Mouse (Mus musculus) frontal cortex, adult (tissue): ENCODE data around the gene Dkk1.
A peak's percentile ranks its signal among the peaks of the same experiment; 100 is the strongest.
"Not testable (repeated sequence)": the region's sequence is repeated elsewhere in the genome, so short reads cannot be mapped to it uniquely, and the experiment has no call there.

ENCODE experiments used
- ATAC-seq: cut with Nextera tagmentation; 2 replicates; pipeline ENCODE4 v1.9.2; 2017; ENCODE audit warnings: mild to moderate bottlenecking, moderate library complexity, mixed read lengths; ENCODE audit not compliant: low TSS enrichment

Dkk1 gene

DNA sequence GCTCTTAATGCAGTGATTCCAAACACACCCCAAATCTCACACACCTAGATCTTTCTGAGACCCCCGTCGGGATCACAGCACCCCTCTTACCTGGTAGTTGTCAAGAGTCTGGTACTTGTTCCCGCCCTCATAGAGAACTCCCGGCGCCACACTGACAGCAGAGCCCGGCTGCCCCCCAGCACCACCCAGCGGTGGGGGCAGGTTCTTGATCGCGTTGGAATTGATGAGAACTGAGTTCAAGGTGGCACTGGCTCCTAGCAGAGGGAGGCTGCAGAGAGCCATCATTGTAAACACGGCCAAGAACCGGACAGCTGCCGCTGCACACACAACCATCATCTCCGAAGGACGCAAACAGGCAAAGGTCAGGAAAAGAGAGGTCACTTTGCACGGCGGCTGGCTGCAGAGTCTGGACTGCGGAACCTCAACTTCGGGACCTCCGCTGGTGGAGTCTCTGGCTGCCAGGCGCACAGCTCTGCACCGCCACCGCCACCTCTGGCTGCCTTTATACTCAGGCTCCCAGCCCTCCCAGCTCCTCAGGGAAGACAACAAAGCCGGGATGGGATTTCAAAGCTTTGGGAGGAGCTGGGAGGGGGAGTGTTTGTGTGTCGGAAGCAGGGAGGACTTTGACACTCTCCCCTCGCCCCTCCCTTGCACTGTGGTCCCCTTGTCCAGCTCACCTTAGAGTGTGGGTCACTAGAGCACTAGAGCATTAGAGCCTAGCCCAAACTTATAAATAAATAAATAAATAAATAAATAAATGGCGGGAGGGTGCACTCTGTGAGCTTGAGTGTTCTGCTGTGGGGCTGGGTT is at the start of gene Dkk1:
Gene Dkk1 (minus strand): TSS at position 622 of the 810 bp plus-strand sequence.
- ATAC-seq, result peak; percentile 47; the same call in 1 of the 2 replicates

GRCm38 (mm10) chr19:30586366-30586765 is 36.9 kb upstream of the Dkk1 start:
- ATAC-seq, result no peak

DNA sequence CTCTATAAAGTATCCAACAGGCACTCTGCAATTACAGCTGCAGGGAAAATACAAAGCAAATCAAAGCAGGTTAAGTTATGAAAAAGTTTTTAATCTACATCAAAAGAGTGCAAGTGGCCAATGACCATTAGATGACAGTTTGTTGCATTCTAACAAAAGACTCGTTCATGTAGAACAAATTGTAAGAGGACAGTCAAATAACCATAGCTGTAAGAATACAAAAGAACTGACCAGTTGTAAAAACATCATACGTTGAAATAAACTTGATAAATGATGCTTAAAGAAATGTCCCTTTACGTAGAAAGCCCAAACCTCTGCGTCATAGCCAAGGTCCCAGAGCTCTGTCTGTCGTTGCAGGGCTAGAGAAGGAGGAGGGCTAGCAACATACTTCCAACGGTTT is 15.1 kb upstream of the Dkk1 start:
- ATAC-seq, result no peak

DNA sequence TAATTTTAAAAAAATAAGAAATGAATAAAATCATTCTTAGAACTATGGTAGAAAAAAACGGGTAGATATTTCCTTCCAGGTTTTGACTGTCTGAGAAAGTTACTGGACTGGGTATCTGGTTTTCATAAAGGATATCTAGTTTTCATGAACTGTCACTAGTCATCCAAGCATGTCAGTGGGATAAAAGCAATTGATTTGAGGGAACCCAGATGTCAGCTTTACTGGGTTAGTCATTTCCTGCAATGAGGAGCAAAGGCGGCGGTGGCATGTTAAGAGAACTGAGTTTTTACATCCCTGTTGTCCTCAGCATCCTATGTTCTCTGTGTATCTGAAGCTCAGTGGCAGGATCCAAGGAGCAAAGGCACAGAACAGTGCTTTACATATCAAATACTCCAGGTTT is 14.4 kb upstream of the Dkk1 start:
- ATAC-seq, result no peak

DNA sequence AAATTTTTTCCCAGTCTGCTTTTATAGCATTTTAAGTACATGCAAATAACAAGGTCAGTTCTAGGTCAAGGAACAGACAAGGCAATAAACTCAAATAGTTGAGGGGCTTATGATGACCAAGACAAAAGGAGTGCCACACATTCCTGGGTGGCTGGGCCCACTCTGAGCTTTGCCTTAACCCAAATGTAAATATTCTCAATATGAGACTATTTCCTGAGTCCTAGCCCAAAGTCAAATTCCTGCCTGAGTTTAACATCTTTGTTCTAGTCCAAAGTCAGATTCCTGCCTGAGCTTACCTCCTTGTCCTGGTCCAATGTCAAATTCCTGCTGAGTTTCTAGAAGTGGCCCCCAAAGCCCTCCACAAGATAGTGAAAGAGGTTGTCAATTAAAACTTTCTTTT is 8.6 kb upstream of the Dkk1 start:
- no peak for ATAC-seq

- ATAC-seq, result peak; percentile 94
Observed at GRCm38 (mm10) chr19:30554467-30554881, 5.0 kb upstream of the Dkk1 start.

DNA sequence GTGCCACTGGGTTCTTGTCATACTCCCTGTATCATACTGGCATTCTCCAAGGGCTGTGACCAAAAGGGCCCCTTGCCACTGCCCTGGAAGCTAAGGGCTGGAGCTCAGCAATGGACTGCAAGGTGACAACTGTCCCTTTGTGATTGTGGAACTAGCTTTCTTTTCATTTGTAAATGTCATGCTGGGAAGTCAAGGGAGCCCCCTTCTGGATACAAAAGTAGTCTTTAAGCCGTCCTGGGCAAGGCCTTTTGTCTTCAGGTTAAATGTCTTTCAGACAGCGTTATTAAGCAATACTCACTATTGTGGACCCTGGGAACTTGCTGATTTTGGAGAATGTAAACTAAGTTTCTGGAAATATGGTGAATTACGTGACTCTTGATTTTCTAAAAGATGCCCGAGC is 4.3 kb upstream of the Dkk1 start:
- no peak for ATAC-seq

DNA sequence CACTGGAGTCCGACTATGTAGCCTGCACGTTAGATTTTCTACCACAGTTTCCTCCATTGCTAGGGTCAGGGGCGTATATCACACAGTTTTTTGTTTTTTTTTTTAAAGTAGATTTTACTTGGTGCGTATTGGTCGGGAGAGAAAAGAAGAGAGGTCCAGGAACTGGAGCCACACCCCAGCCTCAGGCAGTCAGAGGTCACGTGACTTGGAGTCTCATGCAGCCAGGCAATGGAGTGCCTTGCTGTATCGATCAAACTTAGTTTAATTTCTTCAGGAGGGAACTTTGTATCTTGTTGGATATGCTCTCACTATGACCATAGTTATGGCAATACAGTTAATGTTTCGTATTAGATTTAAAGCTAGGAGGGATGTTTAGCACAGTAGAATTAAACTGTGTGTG is 2.8 kb upstream of the Dkk1 start:
- no peak for ATAC-seq

- no peak for ATAC-seq
Observed at GRCm38 (mm10) chr19:30549854-30550647, 586 bp upstream of the Dkk1 start.

- ATAC-seq, result no peak; the same call in 1 of the 2 replicates
Observed at GRCm38 (mm10) chr19:30548411-30549043, 938 bp downstream of the Dkk1 start.

DNA sequence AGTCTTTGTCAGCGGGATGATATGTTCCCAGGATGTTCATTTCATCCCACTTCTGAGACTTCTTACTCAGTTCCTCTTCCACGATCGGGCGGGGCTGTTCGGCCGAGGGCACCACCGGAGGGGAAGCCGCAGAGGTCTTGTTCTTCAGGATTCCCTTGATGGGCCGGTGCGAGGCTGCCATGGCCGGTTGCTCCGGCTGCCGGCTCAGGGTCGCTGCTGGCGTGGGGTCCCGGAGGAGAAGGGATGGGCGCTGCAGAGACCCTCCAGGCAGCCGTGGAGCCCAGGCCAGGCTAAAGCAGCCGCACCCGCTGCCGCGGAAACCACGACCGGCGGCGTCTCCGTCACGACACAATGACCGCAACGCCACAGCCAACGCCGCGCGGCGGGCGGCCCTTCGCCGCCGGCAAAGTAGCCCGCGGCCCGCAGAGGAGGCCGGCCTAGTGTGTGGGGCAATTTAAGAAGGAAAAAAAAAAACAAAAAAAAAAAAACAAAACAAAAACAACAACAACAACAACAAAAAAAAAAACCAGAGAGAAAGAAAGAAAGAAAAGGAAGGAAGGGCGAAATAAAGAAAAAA is 10.0 kb downstream of the Dkk1 start:
- ATAC-seq, result not testable (repeated sequence)

DNA sequence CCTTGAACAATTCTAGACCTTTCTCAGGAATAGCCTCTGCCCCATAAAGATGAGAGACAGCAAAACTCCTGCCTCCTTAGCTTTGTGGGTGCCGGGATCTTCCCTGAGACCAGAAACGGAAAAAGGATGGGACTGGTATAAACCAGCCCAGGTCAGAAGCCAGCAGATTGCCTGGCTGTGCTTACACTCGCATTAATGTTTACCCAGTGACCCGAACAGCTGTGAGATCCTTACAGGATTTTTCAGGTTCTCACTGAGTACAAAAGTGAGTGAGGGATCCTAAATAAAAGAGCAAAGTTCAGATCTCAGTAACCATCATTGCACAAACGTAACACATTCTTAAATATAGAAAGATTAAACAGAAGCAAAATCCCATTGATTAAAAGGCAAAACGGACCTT is 32.7 kb downstream of the Dkk1 start:
- ATAC-seq, result no peak

- ATAC-seq, result no peak
Observed at GRCm38 (mm10) chr19:30510481-30510880, 39.0 kb downstream of the Dkk1 start.

GRCm38 (mm10) chr19:30505497-30505896 is 44.0 kb downstream of the Dkk1 start:
- ATAC-seq, result no peak
